Mouse (Mus musculus) forebrain, embryonic 11.5 days (tissue): Measurements from ENCODE around the gene Pfdn4. TPM values are rescaled to one million over a fixed set of nuclear protein-coding genes. Genes with fewer than 3 reads are reported as not detected.

Experiments
- ATAC-seq: fragments of 200-750 bp; cut with Nextera tagmentation; replicated peaks from 2 replicates; pipeline ENCODE4 v1.8.0; 2017; ENCODE audit warnings: moderate TSS enrichment; ENCODE audit not compliant: low FRiP score
- DNase-seq: peaks from one replicate; pipeline ENCODE4 v3.0.0-alpha.2; 2017; ENCODE audit warnings: low spot score
- H3K27ac ChIP-seq: fragments of 300-500 bp; sonication (generic); 2 replicates; pipeline ENCODE4 v1.5.1; 2014; ENCODE audit warnings: low read depth, low read length
- H3K27me3 ChIP-seq: fragments of 300-500 bp; sonication (generic); 2 replicates; pipeline ENCODE4 v1.6.1; 2014; ENCODE audit warnings: mild to moderate bottlenecking, low read length, mixed read lengths; ENCODE audit not compliant: control insufficient read depth, insufficient read depth
- H3K36me3 ChIP-seq: fragments of 300-500 bp; sonication (generic); 2 replicates; pipeline ENCODE4 v1.6.1; 2014; ENCODE audit warnings: mild to moderate bottlenecking, low read length, moderate library complexity, mixed read lengths; ENCODE audit not compliant: control insufficient read depth, insufficient read depth
- H3K4me1 ChIP-seq: fragments of 300-500 bp; sonication (generic); replicated peaks from 2 replicates; pipeline ENCODE4 v1.6.1; 2014; ENCODE audit warnings: low read length, mixed read lengths; ENCODE audit not compliant: control insufficient read depth, insufficient read depth
- H3K4me2 ChIP-seq: fragments of 300-500 bp; sonication (generic); 2 replicates; pipeline ENCODE4 v1.6.1; 2014; ENCODE audit warnings: low read depth, mild to moderate bottlenecking, low read length, moderate library complexity, mixed read lengths; ENCODE audit not compliant: severe bottlenecking
- H3K4me3 ChIP-seq: fragments of 300-500 bp; sonication (generic); 2 replicates; pipeline ENCODE4 v1.5.1; 2014; ENCODE audit warnings: low read depth, low read length
- H3K9ac ChIP-seq: fragments of 300-500 bp; sonication (generic); 2 replicates; pipeline ENCODE4 v1.6.1; 2014; ENCODE audit warnings: low read length
- H3K9me3 ChIP-seq: fragments of 300-500 bp; sonication (generic); 2 replicates; pipeline ENCODE4 v1.6.1; 2016; ENCODE audit warnings: low read length, mixed read lengths; ENCODE audit not compliant: control insufficient read depth
- WGBS: fragments of 180-500 bp; shearing (Covaris S2); extraction: QIAGEN DNeasy Blood & Tissue Kit; methylation state at CpG from one replicate; pipeline ENCODE4 v1.1.7; 2014; 5-methylcytosine and 5-hydroxymethylcytosine counted together
- polyA plus RNA-seq: library from polyadenylated mRNA; unstranded; fragments of >200 nt; fragmentation: Nextera tagmentation; extraction: Ambion mirVana; gene quantifications from 2 replicates; pipeline ENCODE4 v1.2.1, GENCODE M21; 2014

Gene Pfdn4
- polyA plus RNA-seq, 1 experiment from 2014 or later: 130 TPM

DNA sequence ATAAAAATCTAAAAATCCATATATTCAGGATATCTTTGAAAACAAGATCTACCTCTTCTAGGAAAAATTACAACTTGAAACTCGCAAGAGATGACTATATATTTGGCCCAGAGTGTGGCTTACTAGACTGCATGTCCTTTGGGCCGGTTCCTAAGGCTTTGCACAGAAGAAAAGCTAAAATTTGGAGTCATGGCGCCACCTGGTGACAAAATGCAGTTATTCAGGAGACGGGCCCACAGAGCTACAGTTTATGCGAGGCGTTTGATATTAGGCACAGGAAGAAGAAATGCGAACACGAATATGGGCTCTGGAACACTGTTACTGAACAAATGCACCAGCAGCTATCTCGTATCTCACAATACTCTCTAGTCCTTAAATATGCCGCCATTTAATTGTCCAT is 11.5 kb downstream of the Pfdn4 start:
- H3K27ac ChIP-seq: no peak overlapping the region
- H3K4me2 ChIP-seq: no peak overlapping the region
- peak; percentile 87 for DNase-seq
- H3K4me1 ChIP-seq: peaks cover 3% of the 10 kb centered on the region; the same call in 1 of the 2 replicates
- H3K36me3 ChIP-seq: no peaks in the 10 kb centered on the region
- 0 out of 2 replicates have a peak, but pooled peaks have one; percentile 8 for ATAC-seq
- H3K27me3 ChIP-seq: no peaks in the 10 kb centered on the region
- H3K4me3 ChIP-seq: no peak overlapping the region
- no peak overlapping the region for H3K9ac ChIP-seq
- WGBS: 14% methylated on average over 10 of the region's 10 CpGs
- H3K9me3 ChIP-seq: no peaks in the 10 kb centered on the region

DNA sequence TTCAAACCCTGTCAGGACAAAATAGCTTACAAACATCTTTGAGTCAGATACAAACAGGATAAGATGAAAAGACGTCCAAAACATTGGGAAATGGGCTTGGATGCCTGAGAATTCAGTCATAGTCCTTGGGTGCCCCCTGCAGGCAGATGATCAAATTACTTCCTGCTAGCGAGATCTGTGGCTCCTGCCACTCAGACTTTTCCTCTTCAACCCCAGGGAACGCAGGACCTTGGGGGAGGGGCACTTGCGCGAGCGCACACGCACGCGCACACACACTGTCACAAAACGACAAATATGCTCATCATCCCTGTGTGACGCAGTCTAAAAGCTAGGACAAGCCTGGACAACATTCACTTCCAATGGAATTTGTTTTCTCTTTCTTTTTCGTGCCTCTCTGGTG is 12.6 kb downstream of the Pfdn4 start:
- Histone ChIP-seq H3K9me3 (no peaks in the 10 kb centered on the region), H3K27ac (no peak overlapping the region), H3K4me2 (peak overlapping the region; percentile 46), H3K36me3 (no peaks in the 10 kb centered on the region), H3K4me3 (peak overlapping the region; percentile 15; the same call in 1 of the 2 replicates), H3K9ac (0 out of 2 replicates have a peak overlapping the region, but pooled peaks have one; percentile 18), H3K4me1 (peaks cover 3% of the 10 kb centered on the region; the same call in 1 of the 2 replicates), H3K27me3 (no peaks in the 10 kb centered on the region)
- DNase-seq: peak; percentile 94
- WGBS: 4% methylated on average over 12 of the region's 12 CpGs
- peak; percentile 25; the same call in 1 of the 2 replicates for ATAC-seq

DNA sequence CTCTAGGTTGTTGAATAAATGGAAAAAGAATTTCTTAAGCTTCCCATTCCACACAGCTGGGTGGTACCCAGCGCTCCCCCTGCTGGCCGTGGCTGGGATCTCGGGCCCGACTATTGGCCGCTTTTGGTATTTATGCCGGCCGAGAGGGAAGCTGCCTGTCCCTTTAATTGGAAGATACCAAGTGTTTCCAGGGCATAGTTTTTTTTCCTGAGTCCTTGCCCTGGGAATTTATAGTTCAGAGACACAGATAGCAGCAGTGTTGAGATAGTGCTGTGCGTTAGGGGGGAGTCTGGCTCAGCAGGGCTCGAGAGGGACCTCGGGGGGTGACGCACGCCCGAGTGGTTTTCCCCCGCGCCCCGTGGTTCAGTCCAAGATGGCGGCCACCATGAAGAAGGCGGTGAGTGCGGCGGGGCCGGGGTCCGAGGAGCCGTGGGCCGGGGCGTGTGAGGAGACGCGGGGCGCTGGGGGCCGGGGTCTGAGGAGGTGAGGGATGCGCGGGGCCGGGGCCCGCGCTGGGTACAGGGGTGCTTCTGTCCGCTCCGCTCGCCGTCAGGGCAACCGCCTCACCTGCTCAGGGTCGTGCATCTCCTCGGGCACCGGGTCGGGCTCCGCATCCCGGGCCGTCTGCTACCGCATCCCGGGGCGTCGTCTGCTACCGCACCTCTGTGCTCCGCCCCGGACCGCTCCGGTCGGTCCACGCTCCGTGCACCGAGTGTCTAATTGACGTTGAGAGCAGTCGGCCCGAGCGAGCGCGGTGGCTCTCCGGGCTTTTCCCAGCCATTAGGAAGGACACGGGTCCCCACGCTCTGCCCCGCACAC is 15.1 kb downstream of the Pfdn4 start:
- H3K27ac ChIP-seq: peak overlapping the region; percentile 28; the same call in 1 of the 2 replicates
- no peaks in the 10 kb centered on the region for H3K27me3 ChIP-seq
- peak overlapping the region; percentile 90 for H3K9ac ChIP-seq
- under 1% methylated on average over 62 of the region's 69 CpGs for WGBS
- H3K4me3 ChIP-seq: peak overlapping the region; percentile 94
- H3K4me1 ChIP-seq: peaks cover 3% of the 10 kb centered on the region; the same call in 1 of the 2 replicates
- H3K36me3 ChIP-seq: no peaks in the 10 kb centered on the region; the same call in 1 of the 2 replicates
- H3K4me2 ChIP-seq: peak overlapping the region; percentile 76
- DNase-seq (peak; percentile 97), ATAC-seq (peak; percentile 76)
- H3K9me3 ChIP-seq: no peaks in the 10 kb centered on the region

DNA sequence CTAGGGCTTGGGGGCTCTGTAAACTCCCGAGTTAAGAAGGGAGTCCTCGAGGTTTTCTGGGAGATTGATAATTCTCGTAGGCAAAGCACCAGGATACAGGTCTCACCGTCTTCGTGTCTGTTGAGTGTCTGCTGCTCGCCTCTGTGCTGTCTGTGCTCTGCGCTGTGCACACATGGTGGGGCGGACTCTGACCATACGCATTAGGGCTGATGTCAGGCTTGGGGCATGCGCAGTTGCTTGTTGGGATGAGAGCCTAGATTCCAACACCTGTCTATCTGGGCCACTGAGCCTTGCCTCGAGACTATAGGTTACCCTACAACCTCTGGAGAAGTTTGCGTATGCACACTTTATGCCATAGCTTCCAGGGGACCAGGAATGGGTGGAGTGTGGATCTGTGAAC is 17.5 kb downstream of the Pfdn4 start:
- H3K9ac ChIP-seq: no peak overlapping the region
- no peak overlapping the region for H3K4me2 ChIP-seq

DNA sequence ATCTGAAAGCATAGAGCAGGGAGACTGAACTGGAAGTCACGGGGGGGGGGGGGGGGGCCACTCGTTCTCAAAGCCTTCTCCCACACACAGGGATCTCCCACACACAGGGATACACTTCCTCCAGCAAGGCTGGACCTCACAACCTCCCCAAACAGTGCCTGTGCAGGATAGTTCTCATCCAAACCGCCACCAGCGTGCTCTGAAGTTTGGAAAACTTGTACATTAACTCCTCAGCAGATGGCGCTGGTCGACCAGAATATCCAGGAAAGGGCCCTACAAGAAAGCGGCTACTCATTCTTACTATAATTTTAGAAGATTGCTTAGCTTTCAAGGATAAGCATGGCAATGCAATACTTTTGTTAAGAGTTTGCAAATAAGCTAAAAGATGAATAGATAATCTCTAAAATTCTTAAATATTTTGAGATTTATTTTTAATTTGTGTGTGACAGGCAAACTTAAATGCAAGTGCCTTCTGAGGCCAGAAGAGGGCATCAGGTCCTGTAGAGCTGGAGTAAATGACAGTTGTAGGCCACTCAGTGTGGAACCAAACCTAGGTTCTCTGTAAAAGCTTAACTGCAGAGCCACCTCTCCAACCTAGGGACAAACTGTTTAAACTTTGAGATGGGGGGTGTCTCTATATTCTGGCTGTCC is 24.2 kb downstream of the Pfdn4 start:
- no peaks in the 10 kb centered on the region for H3K27me3 ChIP-seq
- no peak overlapping the region for H3K4me3 ChIP-seq
- no peaks in the 10 kb centered on the region for H3K4me1 ChIP-seq
- no peaks in the 10 kb centered on the region; the same call in 1 of the 2 replicates for H3K36me3 ChIP-seq
- no peaks in the 10 kb centered on the region for H3K9me3 ChIP-seq
- no peak overlapping the region for H3K4me2 ChIP-seq
- peak; percentile 71 for ATAC-seq
- peak; percentile 78 for DNase-seq
- WGBS: 6% methylated on average over 6 of the region's 7 CpGs
- H3K9ac ChIP-seq: no peak overlapping the region
- H3K27ac ChIP-seq: no peak overlapping the region

More for the DNA sequence above, 17.5 kb downstream of the Pfdn4 start:
- 94% methylated on average over 12 of the region's 12 CpGs for WGBS
- Histone ChIP-seq H3K27ac (no peak overlapping the region), H3K27me3 (no peaks in the 10 kb centered on the region), H3K36me3 (no peaks in the 10 kb centered on the region; the same call in 1 of the 2 replicates), H3K4me3 (no peak overlapping the region), H3K9me3 (no peaks in the 10 kb centered on the region), H3K4me1 (peaks cover 3% of the 10 kb centered on the region; the same call in 1 of the 2 replicates)
- DNase-seq (no peak), ATAC-seq (no peak)

DNA sequence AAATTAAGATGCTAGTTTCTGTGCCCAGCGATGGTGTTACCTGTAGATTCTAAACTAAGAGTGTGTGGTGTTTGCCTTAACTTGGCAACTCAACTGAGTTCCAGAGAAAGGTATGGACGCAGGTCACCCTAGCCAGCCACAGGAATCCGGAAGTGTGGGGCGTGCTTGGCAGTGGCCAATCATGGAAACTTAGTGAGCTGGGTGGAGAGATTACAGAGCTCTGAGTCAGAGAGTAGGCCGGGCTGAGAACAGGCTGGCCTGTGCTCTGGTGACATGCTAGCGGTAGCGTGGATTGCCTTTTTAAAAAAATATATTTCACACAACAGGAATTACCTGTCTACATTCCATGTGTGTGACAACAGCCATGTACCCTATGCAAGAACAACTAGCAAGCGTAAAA is 30.3 kb downstream of the Pfdn4 start:
- no peak overlapping the region for H3K27ac ChIP-seq
- no peaks in the 10 kb centered on the region for H3K36me3 ChIP-seq
- H3K4me3 ChIP-seq: no peak overlapping the region
- H3K9me3 ChIP-seq: no peaks in the 10 kb centered on the region
- no peak overlapping the region for H3K9ac ChIP-seq
- 92% methylated on average over 8 of the region's 8 CpGs for WGBS
- H3K27me3 ChIP-seq: no peaks in the 10 kb centered on the region
- ATAC-seq: no peak
- H3K4me2 ChIP-seq: no peak overlapping the region
- DNase-seq: no peak
- H3K4me1 ChIP-seq: no peaks in the 10 kb centered on the region

DNA sequence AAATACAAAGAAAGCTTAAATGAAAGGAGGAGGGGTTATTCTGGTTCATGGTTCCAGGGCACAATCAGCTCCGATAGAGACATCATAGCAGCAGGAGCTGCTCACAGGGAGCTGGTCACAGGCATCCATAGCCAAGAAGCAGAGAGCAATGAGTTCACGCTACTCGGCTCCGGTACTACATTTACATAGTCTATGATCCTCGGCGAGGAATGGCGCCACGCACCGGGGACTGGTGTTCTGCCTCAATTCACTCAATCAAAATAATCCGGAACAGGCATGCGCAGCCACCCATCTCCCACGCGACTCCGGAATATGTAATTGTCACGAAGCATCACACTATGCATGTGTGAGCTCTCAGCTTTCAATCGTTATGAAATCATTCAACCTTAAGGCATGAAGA is 31.8 kb downstream of the Pfdn4 start:
- Histone ChIP-seq H3K4me3 (no peak overlapping the region), H3K4me2 (no peak overlapping the region), H3K4me1 (no peaks in the 10 kb centered on the region), H3K9ac (no peak overlapping the region), H3K9me3 (no peaks in the 10 kb centered on the region), H3K36me3 (no peaks in the 10 kb centered on the region), H3K27me3 (no peaks in the 10 kb centered on the region), H3K27ac (no peak overlapping the region)
- DNase-seq (no peak), ATAC-seq (no peak)
- WGBS: 95% methylated on average over 16 of the region's 16 CpGs

DNA sequence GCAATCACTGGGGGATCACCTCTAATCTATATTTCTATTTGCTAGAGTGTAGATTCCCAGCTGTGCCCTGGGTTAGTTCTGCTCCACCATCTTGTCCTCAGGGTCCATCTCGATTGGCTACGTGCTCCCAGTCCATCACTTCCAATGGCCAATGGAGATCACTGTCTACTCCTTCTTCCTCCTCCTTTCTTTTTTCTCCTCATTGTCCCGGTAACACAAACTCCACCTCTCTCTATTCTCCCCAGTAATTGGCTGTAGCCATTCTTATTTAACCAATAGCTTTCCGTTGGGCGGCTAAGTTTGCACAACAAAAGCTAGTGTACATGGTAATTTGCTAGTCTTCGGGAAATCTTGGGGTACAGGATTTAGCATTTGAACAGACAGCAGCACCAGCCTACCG is 33.5 kb downstream of the Pfdn4 start:
- WGBS: 87% methylated on average over 7 of the region's 7 CpGs

More for the DNA sequence above, 33.5 kb downstream of the Pfdn4 start:
- H3K27ac ChIP-seq: no peak overlapping the region
- no peak overlapping the region for H3K4me3 ChIP-seq
- no peaks in the 10 kb centered on the region for H3K4me1 ChIP-seq
- H3K9ac ChIP-seq: no peak overlapping the region
- H3K9me3 ChIP-seq: no peaks in the 10 kb centered on the region
- ATAC-seq (no peak), DNase-seq (no peak)
- H3K4me2 ChIP-seq: no peak overlapping the region
- H3K36me3 ChIP-seq: no peaks in the 10 kb centered on the region
- H3K27me3 ChIP-seq: no peaks in the 10 kb centered on the region
